Comparison of ENCODE assay signal across 8 mouse cellular contexts in genomic region chr9:111271434-111272160, GRCm38 (mm10). TPM values are rescaled to one million over a fixed set of nuclear protein-coding genes. Genes with fewer than 3 reads are reported as not detected.
DNase-seq lines count a peak whose midpoint lies in the region; ATAC-seq and TF ChIP-seq lines count a peak whose summit lies in the region.

Gene Mlh1 (minus strand): TSS chr9:111271791.
Gene Epm2aip1 (plus strand): TSS chr9:111271929.

- DNase-seq in 416B (ENCODE audit: low read depth): peak; percentile 100
- peak; percentile 100 for DNase-seq in heart, adult 8-10 months (ENCODE audit: low spot score)
- DNase-seq in kidney, adult 9 months: peak; percentile 99
- peak; percentile 99 for DNase-seq in limb, embryonic 14.5 days (ENCODE audit: low spot score)
- DNase-seq in midbrain, postnatal 0 days (ENCODE audit: low spot score): peak; percentile 100
- DNase-seq in spleen, postnatal 14 days (ENCODE audit: low spot score in 2 of 2): peak; percentile 97 to 98

- H3K27ac ChIP-seq in bone marrow, adult 2 months (ENCODE audit: control insufficient read depth, insufficient read depth, low read depth, low read length, poor library complexity): peak within 1 kb of the TSS; percentile 93
- peak within 1 kb of the TSS; percentile 98 for H3K27ac ChIP-seq in embryonic facial prominence, embryonic 15.5 days (replicated peaks)
- H3K27ac ChIP-seq in limb, embryonic 14.5 days (replicated peaks; ENCODE audit: low read depth, low read length): peak within 1 kb of the TSS; percentile 93
- peak within 1 kb of the TSS; percentile 96 for H3K27ac ChIP-seq in midbrain, postnatal 0 days (ENCODE audit: low read depth, low read length)

- H3K4me3 ChIP-seq in bone marrow, adult 2 months (replicated peaks; ENCODE audit: control insufficient read depth, low read depth, low read length): peak within 1 kb of the TSS; percentile 92
- peak within 1 kb of the TSS; percentile 91 for H3K4me3 ChIP-seq in embryonic facial prominence, embryonic 15.5 days (replicated peaks)
- peak within 1 kb of the TSS; percentile 91 for H3K4me3 ChIP-seq in limb, embryonic 14.5 days (replicated peaks; ENCODE audit: low read length)
- peak within 1 kb of the TSS; percentile 91 for H3K4me3 ChIP-seq in midbrain, postnatal 0 days (ENCODE audit: low read depth, low read length)

- H3K27me3 ChIP-seq in embryonic facial prominence, embryonic 15.5 days: no peaks in the 10 kb centered on the region
- H3K27me3 ChIP-seq in limb, embryonic 14.5 days (ENCODE audit: control insufficient read depth, insufficient read depth, low read length): no peaks in the 10 kb centered on the region
- no peaks in the 10 kb centered on the region for H3K27me3 ChIP-seq in midbrain, postnatal 0 days (ENCODE audit: insufficient read depth, low read length)

- TF ChIP-seq POLR2A in bone marrow, adult 2 months (IDR thresholded peaks at IDR 0.05; ENCODE audit: borderline replicate concordance, control insufficient read depth, low read depth, low read length): peak; percentile 94
- TF ChIP-seq POLR2A in limb, embryonic 14.5 days (IDR thresholded peaks at IDR 0.05; ENCODE audit: borderline replicate concordance, extremely low read depth, insufficient read depth, insufficient read length): peak; percentile 95; the same call in 1 of the 2 replicates

- peaks cover 3% of the 10 kb centered on the region for H3K36me3 ChIP-seq in embryonic facial prominence, embryonic 15.5 days
- H3K36me3 ChIP-seq in limb, embryonic 14.5 days (ENCODE audit: control insufficient read depth, insufficient read depth, low read length): peaks cover 30% of the 10 kb centered on the region
- peaks cover 6% of the 10 kb centered on the region for H3K36me3 ChIP-seq in midbrain, postnatal 0 days (ENCODE audit: insufficient read depth, low read length)

- peak; percentile 99 for ATAC-seq in embryonic facial prominence, embryonic 15.5 days (ENCODE audit: insufficient number of reproducible peaks, low FRiP score, low TSS enrichment, low read depth)
- peak; percentile 99 for ATAC-seq in limb, embryonic 14.5 days (ENCODE audit: low FRiP score, low read depth)
- peak; percentile 99 for ATAC-seq in midbrain, postnatal 0 days (ENCODE audit: low FRiP score)

- under 1% methylated on average over 64 of the region's 64 CpGs for WGBS in bone marrow, adult 2 months
- under 1% methylated on average over 64 of the region's 64 CpGs for WGBS in embryonic facial prominence, embryonic 15.5 days
- WGBS in limb, embryonic 14.5 days: under 1% methylated on average over 64 of the region's 64 CpGs
- WGBS in midbrain, postnatal 0 days: under 1% methylated on average over 62 of the region's 64 CpGs

- peak within 1 kb of the TSS; percentile 97 for H3K9ac ChIP-seq in embryonic facial prominence, embryonic 15.5 days
- H3K9ac ChIP-seq in limb, embryonic 14.5 days (ENCODE audit: low read depth, low read length, severe bottlenecking): peak within 1 kb of the TSS; percentile 93
- H3K9ac ChIP-seq in midbrain, postnatal 0 days (replicated peaks; ENCODE audit: low read length, poor library complexity, severe bottlenecking): peak within 1 kb of the TSS; percentile 92

- no peak for TF ChIP-seq CTCF in bone marrow, adult 2 months (IDR thresholded peaks at IDR 0.05; ENCODE audit: control insufficient read depth, insufficient read depth, low read length)
- peak; percentile 22; the same call in 1 of the 2 replicates for TF ChIP-seq CTCF in midbrain, postnatal 0 days (IDR thresholded peaks at IDR 0.05)

- no peaks in the 10 kb centered on the region for H3K9me3 ChIP-seq in embryonic facial prominence, embryonic 15.5 days (replicated peaks)
- no peaks in the 10 kb centered on the region for H3K9me3 ChIP-seq in limb, embryonic 14.5 days (ENCODE audit: control insufficient read depth, low read length)
- H3K9me3 ChIP-seq in midbrain, postnatal 0 days (ENCODE audit: low read length): no peaks in the 10 kb centered on the region

- no peaks in the 10 kb centered on the region; the same call in 1 of the 2 replicates for H3K4me1 ChIP-seq in bone marrow, adult 2 months (ENCODE audit: control insufficient read depth, insufficient read depth, low read length)
- H3K4me1 ChIP-seq in embryonic facial prominence, embryonic 15.5 days: peaks cover 33% of the 10 kb centered on the region
- peaks cover 33% of the 10 kb centered on the region for H3K4me1 ChIP-seq in limb, embryonic 14.5 days (ENCODE audit: control insufficient read depth, insufficient read depth, low read length)
- peaks cover 21% of the 10 kb centered on the region; the same call in 1 of the 2 replicates for H3K4me1 ChIP-seq in midbrain, postnatal 0 days (ENCODE audit: insufficient read depth, low read length)

- peak within 1 kb of the TSS; percentile 76 for H3K4me2 ChIP-seq in embryonic facial prominence, embryonic 15.5 days (replicated peaks)
- H3K4me2 ChIP-seq in limb, embryonic 14.5 days (replicated peaks; ENCODE audit: low read depth, low read length, severe bottlenecking): peak within 1 kb of the TSS; percentile 82
- H3K4me2 ChIP-seq in midbrain, postnatal 0 days (ENCODE audit: low read depth, low read length, poor library complexity, severe bottlenecking): peak within 1 kb of the TSS; percentile 90

RNA-seq across cellular contexts. Expression of gene Mlh1, which starts in this region (rescaled TPM):
- polyA plus RNA-seq in bone marrow, adult 2 months (2011; ENCODE audit: insufficient read depth, insufficient read length, low replicate concordance, missing spikeins): 23.3 and 34.8 TPM in 2 replicates
- polyA plus RNA-seq in embryonic facial prominence, embryonic 15.5 days (2015; fragmentation: Nextera tagmentation; extraction: Ambion mirVana): 33.2 and 34.3 TPM in 2 replicates
- total RNA-seq in heart, adult 8-10 months (2022): 1 to 10 TPM; 5.1 to 9.6 (median 7.6) TPM
- polyA plus RNA-seq in limb, embryonic 14.5 days (2012; rRNA removed): 46.5 and 52.2 TPM in 2 replicates
- polyA plus RNA-seq in limb, embryonic 14.5 days (2014; fragmentation: Nextera tagmentation; extraction: Ambion mirVana): 33.5 and 35.4 TPM in 2 replicates
- 12.6 and 19.6 TPM in 2 replicates for total RNA-seq in midbrain, postnatal 0 days (2014; rRNA removed)
- polyA plus RNA-seq in midbrain, postnatal 0 days (2015; fragmentation: Nextera tagmentation; extraction: Ambion mirVana): 20.4 and 20.6 TPM in 2 replicates

RNA-seq across cellular contexts. Expression of gene Epm2aip1, which starts in this region (rescaled TPM):
- polyA plus RNA-seq in bone marrow, adult 2 months (2011; ENCODE audit: insufficient read depth, insufficient read length, low replicate concordance, missing spikeins): 3.6 and 5.4 TPM in 2 replicates
- polyA plus RNA-seq in embryonic facial prominence, embryonic 15.5 days (2015; fragmentation: Nextera tagmentation; extraction: Ambion mirVana): 27.4 and 28.4 TPM in 2 replicates
- total RNA-seq in heart, adult 8-10 months (2022): 10 to 100 TPM; 24.1 to 25.4 (median 24.9) TPM
- 45.2 and 47.8 TPM in 2 replicates for polyA plus RNA-seq in limb, embryonic 14.5 days (2012; rRNA removed)
- 45.4 and 47.3 TPM in 2 replicates for polyA plus RNA-seq in limb, embryonic 14.5 days (2014; fragmentation: Nextera tagmentation; extraction: Ambion mirVana)
- total RNA-seq in midbrain, postnatal 0 days (2014; rRNA removed): 95.1 and 127 TPM in 2 replicates
- polyA plus RNA-seq in midbrain, postnatal 0 days (2015; fragmentation: Nextera tagmentation; extraction: Ambion mirVana): 41.1 and 46.6 TPM in 2 replicates

Comparison
In these comparisons a context has a peak if more than half of its experiments do, and no peak if none do; other contexts are left out.
1. Peak in every context shown above with its lines: DNase-seq, ATAC-seq, H3K4me3 ChIP-seq and H3K27ac ChIP-seq.